Mouse (Mus musculus): ENCODE results near the gene Gm20683.

Gene Gm20683

GRCm38 (mm10) chr17:25792615-25793014 lies 48.9 kb downstream of the Gm20683 start, which contains the start of gene Fam173a:
Gene Fam173a, minus strand, starts transcription at chr17:25792901.
- DNase-seq: peak; percentile 67 to 73

- DNase-seq: peak; percentile 71 to 89
Observed at GRCm38 (mm10) chr17:25791843-25792527, 49.6 kb downstream of the Gm20683 start.

GRCm38 (mm10) chr17:25791320-25791842 lies 50.2 kb downstream of the Gm20683 start:
- no peak for DNase-seq

GRCm38 (mm10) chr17:25786781-25787504 lies 54.6 kb downstream of the Gm20683 start:
- DNase-seq: no peak

- no peak for DNase-seq
Observed at GRCm38 (mm10) chr17:25786280-25786679, 55.3 kb downstream of the Gm20683 start, which contains the start of gene Ccdc78. Gene Ccdc78, plus strand, starts transcription at chr17:25786580.

GRCm38 (mm10) chr17:25785281-25785745 lies 56.2 kb downstream of the Gm20683 start, which contains the start of gene Haghl:
Gene Haghl, minus strand, starts transcription at chr17:25785673.
- peak; percentile 87 to 94 for DNase-seq

Measured in spleen, adult 18-20 months (tissue).